Mouse (Mus musculus) gastrocnemius, adult 2 months (tissue): ENCODE data around the gene Mcpt4. TPM values are rescaled to one million over a fixed set of nuclear protein-coding genes. Genes with fewer than 3 reads are reported as not detected.
"Not testable (repeated sequence)": the region's sequence is repeated elsewhere in the genome, so short reads cannot be mapped to it uniquely, and the experiment has no call there.

Experiments used
- DNase-seq: peaks from one replicate; pipeline ENCODE4 v3.0.0; 2022
- H3K27ac ChIP-seq: fragments of 200-600 bp; 2 replicates; pipeline ENCODE4 v1.8.1; 2022; ENCODE audit warnings: mild to moderate bottlenecking
- H3K4me3 ChIP-seq: fragments of 200-600 bp; 2 replicates; pipeline ENCODE4 v1.8.1; 2022; ENCODE audit warnings: mild to moderate bottlenecking, moderate library complexity
- CTCF ChIP-seq: fragments of 200-600 bp; IDR thresholded peaks from 2 replicates; pipeline ENCODE4 v1.8.1; 2022; ENCODE audit warnings: antibody characterized with exemption, mild to moderate bottlenecking, moderate library complexity
- intact Hi-C: fragments of 180-260 bp; cut with DNase I; formaldehyde crosslinking; loops from one replicate; pipeline ENCODE4 v1.15.1; 2025
- long read RNA-seq, 2 experiments: library from polyadenylated mRNA; stranded (forward); transcript quantifications; one replicate each; pipeline ENCODE4 v2.0.0; 2021
- total RNA-seq, 2 experiments: library from RNA; stranded (reverse); gene quantifications; 2 replicates each; pipeline ENCODE4 v1.2.3; 2021

The Mcpt4 gene
- total RNA-seq = 1 to 10 TPM; 2.1 to 4.0 TPM
- long read RNA-seq, experiment 1, partial matches to known transcripts = 1 of 1 reads
- long read RNA-seq, experiment 1, other reads (novel, unspliced or antisense) = 0 of 1 reads
- long read RNA-seq, experiment 2 = 0 reads

GRCm38 (mm10) chr14:56062213-56062612 is at the start of gene Mcpt4:
Gene Mcpt4 (minus strand): TSS chr14:56062313.
- intact Hi-C loops, H3K27ac ChIP-seq, H3K4me3 ChIP-seq, DNase-seq: not testable (repeated sequence)

- DNase-seq = no peak
- Histone ChIP-seq H3K4me3 (no peak overlapping the region), H3K27ac (no peak overlapping the region)
- intact Hi-C loops = no loop called here
- TF ChIP-seq CTCF = no peak
These were observed 43.5 kb upstream of the Mcpt4 start for GRCm38 (mm10) chr14:56105447-56106180.

- no peak overlapping the region for H3K4me3 ChIP-seq
- H3K27ac ChIP-seq = no peak overlapping the region
- TF ChIP-seq CTCF = no peak
- no peak for DNase-seq
- intact Hi-C loops = no loop called here
These were observed 42.9 kb upstream of the Mcpt4 start for GRCm38 (mm10) chr14:56105016-56105415.

GRCm38 (mm10) chr14:56103452-56103851 is 41.3 kb upstream of the Mcpt4 start:
- TF ChIP-seq CTCF = no peak
- Histone ChIP-seq H3K27ac (no peak overlapping the region), H3K4me3 (no peak overlapping the region)
- intact Hi-C loops = no loop called here
- no peak for DNase-seq

- no peak for DNase-seq
- Histone ChIP-seq H3K27ac (no peak within 1 kb of the TSS), H3K4me3 (no peak within 1 kb of the TSS)
- TF ChIP-seq CTCF = no peak
- intact Hi-C loops = no loop called here
These were observed 40.3 kb upstream of the Mcpt4 start, which contains the start of gene Ctsg for GRCm38 (mm10) chr14:56102386-56102785. Gene Ctsg (minus strand): TSS chr14:56102574.

GRCm38 (mm10) chr14:56098940-56099339 is 36.8 kb upstream of the Mcpt4 start:
- intact Hi-C loops = no loop called here
- H3K27ac ChIP-seq = no peak overlapping the region
- no peak overlapping the region for H3K4me3 ChIP-seq
- TF ChIP-seq CTCF = peak; percentile 28
- DNase-seq = no peak

- no peak overlapping the region for H3K27ac ChIP-seq
These were observed 35.5 kb upstream of the Mcpt4 start for GRCm38 (mm10) chr14:56097597-56097996.

GRCm38 (mm10) chr14:56093353-56093752 is 31.2 kb upstream of the Mcpt4 start:
- H3K27ac ChIP-seq = no peak overlapping the region
- H3K4me3 ChIP-seq = no peak overlapping the region
- TF ChIP-seq CTCF = no peak
- DNase-seq = no peak
- intact Hi-C loops = no loop called here

More at GRCm38 (mm10) chr14:56097597-56097996, 35.5 kb upstream of the Mcpt4 start:
- intact Hi-C loops = no loop called here
- TF ChIP-seq CTCF = no peak
- H3K4me3 ChIP-seq = no peak overlapping the region
- DNase-seq = no peak

- no peak for TF ChIP-seq CTCF
- intact Hi-C loops = no loop called here
- no peak for DNase-seq
- no peak overlapping the region for H3K27ac ChIP-seq
- no peak overlapping the region for H3K4me3 ChIP-seq
These were observed 24.6 kb upstream of the Mcpt4 start for GRCm38 (mm10) chr14:56086711-56087110.

GRCm38 (mm10) chr14:56085167-56085566 is 23.1 kb upstream of the Mcpt4 start, which contains the start of gene Mcpt8:
Gene Mcpt8 (minus strand): TSS chr14:56085273.
- no peak for DNase-seq
- H3K27ac ChIP-seq = no peak within 1 kb of the TSS
- no peak for TF ChIP-seq CTCF
- no peak within 1 kb of the TSS for H3K4me3 ChIP-seq
- intact Hi-C loops = no loop called here

- intact Hi-C loops = no loop called here
- Histone ChIP-seq H3K27ac (no peak overlapping the region), H3K4me3 (no peak overlapping the region)
- TF ChIP-seq CTCF = no peak
- no peak for DNase-seq
These were observed 19.9 kb upstream of the Mcpt4 start for GRCm38 (mm10) chr14:56082016-56082415.

- no peak overlapping the region for H3K27ac ChIP-seq
- no peak for DNase-seq
- H3K4me3 ChIP-seq = no peak overlapping the region
- no peak for TF ChIP-seq CTCF
- intact Hi-C loops = no loop called here
These were observed 4.4 kb downstream of the Mcpt4 start for GRCm38 (mm10) chr14:56057722-56058121.

GRCm38 (mm10) chr14:56055408-56055807 is 6.7 kb downstream of the Mcpt4 start:
- intact Hi-C loops = no loop called here
- TF ChIP-seq CTCF = no peak
- H3K4me3 ChIP-seq = no peak overlapping the region
- no peak for DNase-seq
- H3K27ac ChIP-seq = no peak overlapping the region

GRCm38 (mm10) chr14:56041792-56042191 is 20.3 kb downstream of the Mcpt4 start, which contains the start of gene Mcpt2:
Gene Mcpt2 (plus strand): TSS chr14:56042041.
- H3K27ac ChIP-seq, H3K4me3 ChIP-seq, DNase-seq, intact Hi-C loops: not testable (repeated sequence)
